Mouse (Mus musculus) hindbrain, embryonic 13.5 days (tissue): ENCODE data around the gene Rprml. TPM values are rescaled to one million over a fixed set of nuclear protein-coding genes. Genes with fewer than 3 reads are reported as not detected.
A peak's percentile ranks its signal among the peaks of the same experiment; 100 is the strongest.

Source experiments
- ATAC-seq: fragments of 200-750 bp; cut with Nextera tagmentation; 2 replicates; pipeline ENCODE4 v1.8.0; 2017; ENCODE audit warnings: moderate TSS enrichment; ENCODE audit not compliant: low FRiP score
- H3K27ac ChIP-seq: fragments of 300-500 bp; sonication (generic); 2 replicates; pipeline ENCODE4 v1.5.1; 2015; ENCODE audit warnings: inconsistent platforms, mild to moderate bottlenecking, moderate library complexity
- H3K27me3 ChIP-seq: fragments of 300-500 bp; sonication (generic); 2 replicates; pipeline ENCODE4 v1.6.1; 2015; ENCODE audit warnings: mild to moderate bottlenecking, inconsistent platforms
- H3K36me3 ChIP-seq: fragments of 300-500 bp; sonication (generic); 2 replicates; pipeline ENCODE4 v1.6.1; 2015; ENCODE audit warnings: mild to moderate bottlenecking, inconsistent platforms
- H3K4me1 ChIP-seq: fragments of 300-500 bp; sonication (generic); replicated peaks from 2 replicates; pipeline ENCODE4 v1.6.1; 2015; ENCODE audit warnings: inconsistent platforms
- H3K4me2 ChIP-seq: fragments of 300-500 bp; sonication (generic); 2 replicates; pipeline ENCODE4 v1.6.1; 2015; ENCODE audit warnings: inconsistent platforms, mild to moderate bottlenecking, moderate library complexity
- H3K4me3 ChIP-seq: fragments of 300-500 bp; sonication (generic); 2 replicates; pipeline ENCODE4 v1.5.1; 2015; ENCODE audit warnings: mild to moderate bottlenecking, inconsistent platforms
- H3K9ac ChIP-seq: fragments of 300-500 bp; sonication (generic); 2 replicates; pipeline ENCODE4 v1.6.1; 2015; ENCODE audit warnings: mild to moderate bottlenecking, inconsistent platforms
- H3K9me3 ChIP-seq: fragments of 300-500 bp; sonication (generic); 2 replicates; pipeline ENCODE4 v1.6.1; 2016; ENCODE audit warnings: inconsistent platforms
- WGBS: fragments of 180-500 bp; shearing (Covaris S2); methylation state at CpG from one replicate; pipeline ENCODE4 v1.1.7; 2015; 5-methylcytosine and 5-hydroxymethylcytosine counted together
- polyA plus RNA-seq: library from polyadenylated mRNA; unstranded; fragments of >200 nt; fragmentation: Nextera tagmentation; extraction: Ambion mirVana; gene quantifications from 2 replicates; pipeline ENCODE4 v1.2.1, GENCODE M21; 2015

Rprml gene
- polyA plus RNA-seq, 1 experiment from 2014 or later: not detected

DNA sequence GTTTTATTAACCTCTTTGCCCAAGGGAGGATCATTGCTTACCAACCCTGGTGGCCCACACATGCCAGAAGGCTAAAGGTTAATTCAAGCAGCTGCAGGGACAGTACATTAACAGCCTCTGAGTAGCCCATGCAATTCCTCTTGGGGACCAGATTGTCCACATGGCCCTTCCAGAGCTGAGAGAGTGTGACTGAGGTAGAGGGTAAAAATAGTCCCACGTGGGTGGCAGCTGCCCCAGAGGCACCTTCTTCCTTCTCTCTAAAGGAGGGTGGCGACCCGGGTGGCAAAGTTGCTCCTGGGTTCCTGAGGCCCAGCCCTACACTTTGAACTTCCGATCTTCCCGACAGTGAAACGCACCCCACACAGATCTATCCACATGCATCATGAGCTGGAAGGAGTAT, 3.1 kb upstream of the Rprml start:
- peaks cover 71% of the 10 kb centered on the region for H3K27me3 ChIP-seq
- no peak overlapping the region for H3K4me2 ChIP-seq
- no peak overlapping the region for H3K27ac ChIP-seq
- no peak overlapping the region for H3K4me3 ChIP-seq
- no peak for ATAC-seq
- H3K4me1 ChIP-seq: peaks cover 15% of the 10 kb centered on the region
- no peaks in the 10 kb centered on the region for H3K9me3 ChIP-seq
- H3K36me3 ChIP-seq: no peaks in the 10 kb centered on the region
- H3K9ac ChIP-seq: no peak overlapping the region
- WGBS: 88% methylated on average over 6 of the region's 6 CpGs

DNA sequence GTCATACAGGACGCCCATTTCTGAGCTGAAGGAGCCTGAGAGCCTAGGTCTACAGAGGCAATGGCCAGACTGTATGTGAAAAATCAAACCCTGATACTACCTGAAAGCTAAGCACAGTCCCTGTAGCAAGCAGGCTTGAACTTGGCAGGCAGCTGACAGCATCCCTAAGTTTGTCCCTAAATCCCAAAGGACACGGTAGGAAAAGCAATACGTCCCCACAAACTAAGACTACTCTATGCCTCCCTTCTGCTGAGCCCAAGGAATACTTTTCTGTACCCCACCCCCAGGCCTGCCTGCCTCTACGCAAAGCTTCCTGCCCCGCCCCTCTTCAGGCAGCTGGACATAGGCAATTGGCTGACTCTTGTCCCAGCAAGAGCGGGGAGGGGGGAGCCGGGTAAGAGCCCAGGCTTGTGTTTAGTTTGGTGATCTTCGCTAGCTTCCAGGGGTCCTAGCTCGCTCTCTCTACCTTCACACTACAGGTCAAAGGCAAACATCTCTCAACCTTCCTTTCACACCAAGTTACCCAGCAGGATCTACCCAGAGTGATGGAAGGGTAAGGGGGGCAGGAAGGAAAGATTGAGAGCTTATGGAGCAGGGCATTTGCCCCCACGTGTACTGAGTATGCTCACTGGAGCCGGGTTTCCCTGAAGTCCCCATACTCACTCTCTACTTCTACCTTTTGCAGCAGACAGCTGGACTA, 1.3 kb upstream of the Rprml start:
- no peak for ATAC-seq
- Histone ChIP-seq H3K9ac (no peak overlapping the region), H3K36me3 (no peaks in the 10 kb centered on the region), H3K4me1 (peaks cover 15% of the 10 kb centered on the region), H3K27ac (no peak overlapping the region), H3K27me3 (peaks cover 83% of the 10 kb centered on the region), H3K9me3 (no peaks in the 10 kb centered on the region), H3K4me2 (no peak overlapping the region), H3K4me3 (no peak overlapping the region)
- WGBS: 15% methylated on average over 11 of the region's 11 CpGs

DNA sequence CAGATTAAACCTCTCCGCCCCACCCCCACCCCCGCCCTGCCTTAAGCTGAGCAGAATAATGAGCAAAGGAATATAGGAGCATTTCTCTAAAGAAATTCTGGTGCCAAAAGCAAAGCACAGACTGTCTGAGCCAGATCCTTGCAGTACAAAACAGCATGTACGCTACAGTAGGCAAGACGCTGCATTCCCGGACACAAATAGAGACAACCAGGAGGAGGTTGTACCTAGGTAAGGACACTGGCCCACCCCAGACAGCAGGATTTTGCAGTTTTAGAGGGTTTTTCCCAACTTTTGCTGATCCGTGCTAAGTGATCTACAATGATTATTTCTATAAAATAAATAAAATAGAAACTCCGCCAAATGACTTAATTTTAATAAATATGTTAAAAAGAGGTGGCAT, 714 bp upstream of the Rprml start:
- ATAC-seq: no peak
- WGBS: 32% methylated on average over 7 of the region's 7 CpGs
- no peaks in the 10 kb centered on the region for H3K36me3 ChIP-seq

DNA sequence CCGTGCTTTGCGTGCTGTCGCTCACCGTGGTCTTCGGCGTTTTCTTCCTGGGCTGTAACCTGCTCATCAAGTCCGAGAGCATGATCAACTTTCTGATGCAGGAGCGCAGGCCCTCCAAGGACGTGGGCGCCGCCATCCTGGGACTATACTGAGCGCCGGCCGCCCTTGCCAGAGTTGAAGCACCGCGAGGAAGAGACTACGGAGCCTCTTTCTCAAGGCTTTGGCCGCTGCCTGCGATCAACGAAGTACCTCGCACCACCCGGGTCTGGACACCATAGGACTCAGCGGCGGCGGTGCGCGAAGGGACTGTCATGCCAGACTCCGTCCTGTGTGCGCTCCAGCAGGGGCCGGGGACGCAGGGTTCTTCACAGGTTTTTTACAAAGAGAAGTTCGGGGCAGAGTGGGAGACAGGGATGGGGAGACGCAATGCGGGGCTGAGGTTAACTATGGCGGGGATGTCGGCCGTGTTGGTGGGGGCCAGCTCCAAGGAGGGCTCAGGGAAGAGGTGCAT, 668 bp downstream of the Rprml start:
- peak overlapping the region; percentile 53 for H3K9ac ChIP-seq
- H3K4me1 ChIP-seq: peaks cover 15% of the 10 kb centered on the region
- peak overlapping the region; percentile 75 for H3K4me2 ChIP-seq
- peak overlapping the region; percentile 43 for H3K4me3 ChIP-seq
- WGBS: 1% methylated on average over 37 of the region's 37 CpGs
- H3K36me3 ChIP-seq: no peaks in the 10 kb centered on the region
- H3K9me3 ChIP-seq: no peaks in the 10 kb centered on the region
- ATAC-seq: no peak
- H3K27ac ChIP-seq: no peak overlapping the region
- peaks cover 96% of the 10 kb centered on the region for H3K27me3 ChIP-seq

More for the DNA sequence above, 714 bp upstream of the Rprml start:
- no peaks in the 10 kb centered on the region for H3K9me3 ChIP-seq
- H3K27me3 ChIP-seq: peaks cover 84% of the 10 kb centered on the region
- no peak overlapping the region for H3K9ac ChIP-seq
- no peak overlapping the region for H3K4me2 ChIP-seq
- peaks cover 15% of the 10 kb centered on the region for H3K4me1 ChIP-seq
- H3K27ac ChIP-seq: no peak overlapping the region
- no peak overlapping the region for H3K4me3 ChIP-seq

DNA sequence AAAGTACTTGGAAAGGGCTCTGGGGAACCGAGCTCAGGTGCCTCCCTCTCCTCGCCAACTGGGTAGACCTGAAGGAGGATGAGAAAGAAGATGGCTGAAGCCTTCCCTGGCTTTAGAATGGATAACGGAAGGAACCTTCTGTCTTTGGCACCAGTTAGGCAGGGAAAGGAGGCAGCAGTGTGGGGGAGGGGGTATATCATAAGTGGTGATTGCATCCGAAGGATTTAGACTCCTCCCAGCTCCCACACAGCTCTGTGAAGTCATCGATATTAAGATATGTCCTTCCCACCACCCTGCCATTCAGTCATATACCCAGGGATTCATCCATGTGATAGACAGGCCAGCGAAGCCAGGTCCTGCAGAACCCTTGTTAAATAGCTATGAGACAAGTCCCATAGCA, 2.1 kb downstream of the Rprml start:
- no peak overlapping the region for H3K9ac ChIP-seq
- H3K4me3 ChIP-seq: no peak overlapping the region
- H3K36me3 ChIP-seq: no peaks in the 10 kb centered on the region
- WGBS: 78% methylated on average over 6 of the region's 6 CpGs
- no peak for ATAC-seq
- no peak overlapping the region for H3K27ac ChIP-seq
- H3K27me3 ChIP-seq: peaks cover 93% of the 10 kb centered on the region
- no peak overlapping the region for H3K4me2 ChIP-seq
- no peaks in the 10 kb centered on the region for H3K9me3 ChIP-seq
- H3K4me1 ChIP-seq: peaks cover 15% of the 10 kb centered on the region

DNA sequence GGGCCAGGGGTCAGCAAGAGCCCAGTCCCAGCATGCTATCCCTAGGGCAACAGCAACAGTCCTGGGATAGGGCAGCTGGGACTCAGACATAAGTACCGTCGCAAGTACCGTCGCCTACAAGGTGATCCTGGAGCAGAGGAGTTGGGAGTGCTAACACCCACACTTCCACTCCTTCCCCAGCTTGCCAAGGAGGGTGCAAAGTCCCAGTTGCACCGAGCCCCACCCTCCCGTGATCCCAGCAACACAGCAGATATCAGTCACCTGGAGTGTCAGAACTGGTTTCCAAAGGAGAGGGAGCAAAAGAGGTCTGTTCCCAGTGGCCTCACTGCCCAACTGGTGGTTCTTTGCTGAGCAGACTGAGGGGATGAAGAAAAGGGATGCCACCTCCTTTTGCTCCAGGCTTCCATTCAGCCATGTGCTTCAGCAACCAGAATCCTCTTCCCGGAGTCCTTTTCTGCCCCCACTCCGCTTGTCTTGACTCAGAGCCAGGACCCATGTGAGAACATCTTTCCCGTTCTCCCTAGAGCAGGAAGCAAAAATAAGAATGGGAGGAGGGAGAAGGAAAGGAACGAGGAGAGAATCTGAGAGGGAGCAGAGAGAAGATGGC, 4.1 kb downstream of the Rprml start:
- Histone ChIP-seq H3K9ac (no peak overlapping the region), H3K4me2 (no peak overlapping the region), H3K4me3 (no peak overlapping the region), H3K9me3 (no peaks in the 10 kb centered on the region), H3K27ac (no peak overlapping the region), H3K4me1 (peaks cover 15% of the 10 kb centered on the region), H3K27me3 (peaks cover 90% of the 10 kb centered on the region), H3K36me3 (no peaks in the 10 kb centered on the region)
- no peak for ATAC-seq
- WGBS: 79% methylated on average over 10 of the region's 10 CpGs

DNA sequence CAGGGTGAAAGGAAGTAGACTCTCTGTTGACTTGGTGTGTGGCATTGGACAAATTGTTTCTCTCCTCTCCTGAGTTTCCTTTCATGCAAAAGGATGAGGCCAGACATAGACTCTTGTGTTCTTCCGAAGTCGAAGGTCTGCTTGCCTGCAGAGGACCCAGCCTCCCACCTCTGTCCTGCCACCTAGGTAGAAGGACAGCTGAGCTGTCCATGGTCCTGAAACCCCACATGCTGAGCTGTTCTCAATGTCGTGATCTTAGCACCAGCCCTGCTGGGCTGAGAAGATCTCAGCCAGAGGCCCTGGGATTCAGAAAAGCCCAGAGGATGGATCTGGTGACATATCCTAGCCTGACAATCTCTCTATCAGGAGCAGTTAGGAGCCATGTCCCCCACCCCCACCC, 7.2 kb downstream of the Rprml start:
- whole genome bisulfite sequencing: 17% methylated on average over 3 of the region's 3 CpGs
- H3K27me3 ChIP-seq: peaks cover 59% of the 10 kb centered on the region
- no peak for ATAC-seq
- H3K4me3 ChIP-seq: no peak overlapping the region
- no peaks in the 10 kb centered on the region for H3K9me3 ChIP-seq
- no peaks in the 10 kb centered on the region for H3K36me3 ChIP-seq
- no peak overlapping the region for H3K9ac ChIP-seq
- H3K4me1 ChIP-seq: no peaks in the 10 kb centered on the region
- no peak overlapping the region for H3K27ac ChIP-seq
- H3K4me2 ChIP-seq: no peak overlapping the region

DNA sequence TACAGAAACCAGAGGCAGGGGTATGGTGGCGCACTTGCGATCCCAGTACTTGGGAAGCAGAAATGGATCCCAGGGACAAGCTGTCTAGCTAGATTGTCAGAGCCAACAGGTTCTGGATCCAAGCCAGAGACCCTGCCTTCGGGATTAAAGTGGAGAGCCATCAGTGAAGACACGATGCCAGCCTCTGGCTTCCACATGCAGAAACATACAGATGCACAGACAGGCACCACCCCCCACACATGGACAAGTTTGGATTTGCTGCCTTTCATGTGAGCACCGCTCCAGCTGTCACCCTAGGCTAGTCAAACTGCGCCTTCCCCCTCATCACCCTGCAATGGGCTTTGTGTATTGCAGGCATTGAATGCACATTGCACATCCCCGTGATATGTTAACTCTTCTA, 8.8 kb downstream of the Rprml start:
- Histone ChIP-seq H3K27ac (no peak overlapping the region), H3K4me1 (no peaks in the 10 kb centered on the region), H3K9me3 (no peaks in the 10 kb centered on the region), H3K36me3 (no peaks in the 10 kb centered on the region), H3K27me3 (peaks cover 42% of the 10 kb centered on the region), H3K4me2 (no peak overlapping the region), H3K4me3 (no peak overlapping the region), H3K9ac (no peak overlapping the region)
- WGBS: 76% methylated on average over 7 of the region's 7 CpGs
- no peak for ATAC-seq

DNA sequence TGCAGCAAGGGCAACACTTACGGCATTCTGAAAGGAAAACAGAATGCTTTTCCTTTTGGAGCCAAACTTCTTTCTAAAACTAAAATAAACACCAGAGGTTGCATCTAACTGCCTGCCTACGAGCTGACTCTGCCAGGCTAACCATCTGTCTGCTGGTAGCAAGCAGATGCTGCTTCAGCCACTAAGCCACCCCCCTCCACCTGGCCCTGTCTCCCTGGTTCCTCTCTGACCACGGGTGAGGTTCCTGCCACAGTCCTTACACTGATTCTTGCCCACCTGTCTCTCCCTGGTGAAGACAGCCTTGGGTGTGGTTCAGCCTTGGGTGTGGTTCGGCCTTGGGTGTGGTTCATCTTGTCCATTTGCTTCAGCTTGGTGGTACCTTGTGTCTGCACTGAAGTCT, 12.5 kb downstream of the Rprml start:
- no peak overlapping the region for H3K27ac ChIP-seq
- peaks cover 16% of the 10 kb centered on the region for H3K4me1 ChIP-seq
- ATAC-seq: no peak
- WGBS: 66% methylated on average over 3 of the region's 4 CpGs
- H3K4me2 ChIP-seq: no peak overlapping the region
- no peaks in the 10 kb centered on the region for H3K36me3 ChIP-seq
- no peaks in the 10 kb centered on the region for H3K9me3 ChIP-seq
- peaks cover 18% of the 10 kb centered on the region for H3K27me3 ChIP-seq
- no peak overlapping the region for H3K4me3 ChIP-seq
- H3K9ac ChIP-seq: no peak overlapping the region

DNA sequence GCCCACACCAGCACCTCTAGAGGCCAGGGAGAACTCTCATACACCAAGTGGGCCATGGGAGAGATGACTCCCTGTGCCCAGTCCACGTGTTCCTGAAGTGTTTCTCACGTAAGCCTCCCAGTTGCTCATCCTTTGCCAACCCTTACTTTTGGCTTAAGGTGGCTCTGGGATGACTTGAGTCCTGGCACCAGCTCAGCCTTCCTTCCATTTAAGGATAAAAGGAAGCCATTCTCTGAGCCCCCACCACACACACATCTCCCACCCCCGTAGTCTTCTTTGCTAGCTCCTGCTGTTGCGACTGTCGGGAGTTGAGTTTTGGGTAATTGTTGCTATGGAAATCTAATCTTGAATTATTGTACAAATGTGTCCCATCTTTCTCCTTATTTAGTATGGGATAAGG, 13.2 kb downstream of the Rprml start:
- 77% methylated on average over 5 of the region's 5 CpGs for WGBS

DNA sequence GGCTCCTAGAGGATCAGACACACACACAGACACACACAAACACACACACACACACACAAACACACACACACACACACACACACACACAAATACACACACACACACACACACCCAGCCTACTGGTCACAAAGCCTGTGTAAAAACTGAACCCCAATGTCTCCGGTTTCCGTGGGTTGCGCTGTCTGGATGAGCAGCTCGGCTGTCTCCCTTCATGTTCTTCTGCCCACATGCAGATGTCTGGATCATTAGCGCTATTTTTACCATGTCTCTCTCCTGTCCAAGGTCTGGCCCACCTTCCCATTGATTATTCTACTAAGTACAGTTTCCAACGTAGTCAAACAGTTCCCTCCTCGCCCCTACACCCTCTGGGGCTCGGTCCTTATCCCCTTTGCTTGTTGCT, 13.7 kb downstream of the Rprml start:
- no peaks in the 10 kb centered on the region for H3K36me3 ChIP-seq
- 89% methylated on average over 8 of the region's 8 CpGs for WGBS
- no peak for ATAC-seq
- no peaks in the 10 kb centered on the region for H3K9me3 ChIP-seq
- no peak overlapping the region for H3K27ac ChIP-seq
- no peak overlapping the region for H3K4me2 ChIP-seq
- peaks cover 24% of the 10 kb centered on the region for H3K4me1 ChIP-seq
- H3K4me3 ChIP-seq: no peak overlapping the region
- H3K9ac ChIP-seq: no peak overlapping the region
- H3K27me3 ChIP-seq: peaks cover 8% of the 10 kb centered on the region

More for the DNA sequence above, 13.2 kb downstream of the Rprml start:
- ATAC-seq: no peak
- peaks cover 23% of the 10 kb centered on the region for H3K4me1 ChIP-seq
- peaks cover 13% of the 10 kb centered on the region for H3K27me3 ChIP-seq
- no peak overlapping the region for H3K27ac ChIP-seq
- no peaks in the 10 kb centered on the region for H3K36me3 ChIP-seq
- H3K4me3 ChIP-seq: no peak overlapping the region
- H3K9ac ChIP-seq: no peak overlapping the region
- H3K4me2 ChIP-seq: no peak overlapping the region
- no peaks in the 10 kb centered on the region for H3K9me3 ChIP-seq

DNA sequence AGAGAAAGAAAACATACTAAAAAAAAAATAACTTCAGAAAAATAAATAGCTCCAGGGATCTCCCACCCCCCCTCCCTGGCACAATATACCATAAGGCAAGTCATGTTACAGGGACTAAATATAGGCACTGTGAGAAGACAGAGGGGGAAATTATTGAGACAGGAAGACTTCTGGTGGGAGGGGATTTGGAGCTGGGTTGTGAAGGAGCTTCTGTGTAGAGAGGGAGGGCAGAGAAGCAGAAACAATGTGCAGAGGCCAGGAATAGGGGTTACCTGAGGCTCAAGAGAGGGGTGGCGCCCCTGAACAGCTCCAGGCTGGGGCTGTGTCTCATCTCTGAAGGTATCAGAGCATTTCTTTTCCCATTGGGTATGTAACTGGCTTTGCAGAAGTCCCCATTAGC, 16.3 kb downstream of the Rprml start:
- H3K4me2 ChIP-seq: 0 out of 2 replicates have a peak overlapping the region, but pooled peaks have one; percentile 21
- no peak overlapping the region for H3K9ac ChIP-seq
- peak; percentile 17; the same call in 1 of the 2 replicates for ATAC-seq
- 100% methylated on average over 1 of the region's 1 CpGs for WGBS
- H3K36me3 ChIP-seq: 0 out of 2 replicates have a peak, but pooled peaks cover under 1% of the 10 kb centered on the region
- H3K4me3 ChIP-seq: no peak overlapping the region
- H3K27ac ChIP-seq: peak overlapping the region; percentile 48; the same call in 1 of the 2 replicates
- no peaks in the 10 kb centered on the region for H3K9me3 ChIP-seq
- peaks cover 5% of the 10 kb centered on the region; the same call in 1 of the 2 replicates for H3K27me3 ChIP-seq
- peaks cover 24% of the 10 kb centered on the region for H3K4me1 ChIP-seq
